Mouse (Mus musculus) MEL (cell line): ENCODE results near the gene Cela3b. TPM values are rescaled to one million over a fixed set of nuclear protein-coding genes. Genes with fewer than 3 reads are reported as not detected.
"Not testable (repeated sequence)": the region's sequence is repeated elsewhere in the genome, so short reads cannot be mapped to it uniquely, and the experiment has no call there.

Experiments used
- DNase-seq: peaks from one replicate; pipeline ENCODE4 v3.0.0; 2011; ENCODE audit warnings: low read depth, low spot score
- H3K27ac ChIP-seq: 2 replicates; pipeline ENCODE4 v1.5.1; 2012; ENCODE audit warnings: low read depth, mild to moderate bottlenecking, control low read depth, low read length, moderate library complexity; ENCODE audit not compliant: control insufficient read depth
- H3K27me3 ChIP-seq, 2 experiments: fragments of 150-350 bp in 1 of 2; sonication (generic) in 1 of 2; 2 replicates each; pipeline ENCODE4 v1.6.1; 2012; ENCODE audit warnings: low read length in 2 of 2, mild to moderate bottlenecking in 2 of 2, improper control_type of control experiment in 1 of 2, moderate library complexity in 1 of 2; ENCODE audit not compliant: insufficient read depth in 2 of 2, control insufficient read depth in 1 of 2
- H3K36me3 ChIP-seq, 2 experiments: 2 replicates each; pipeline ENCODE4 v1.6.1; 2012 to 2014; ENCODE audit warnings: low read length in 2 of 2, improper control_type of control experiment in 1 of 2, inconsistent platforms in 1 of 2, mild to moderate bottlenecking in 1 of 2; ENCODE audit not compliant: insufficient read depth in 2 of 2, control insufficient read depth in 1 of 2
- H3K4me1 ChIP-seq, 2 experiments: fragments of 150-350 bp in 1 of 2; sonication (generic) in 1 of 2; 2 replicates each; pipeline ENCODE4 v1.6.1; 2012; ENCODE audit warnings: low read length in 2 of 2, improper control_type of control experiment in 1 of 2, mild to moderate bottlenecking in 1 of 2; ENCODE audit not compliant: insufficient read depth in 2 of 2, control insufficient read depth in 1 of 2
- H3K4me3 ChIP-seq, 2 experiments: fragments of 150-350 bp in 1 of 2; sonication (generic) in 1 of 2; 2 replicates each; pipeline ENCODE4 v1.5.1; 2012; ENCODE audit warnings: low read depth in 2 of 2, low read length in 2 of 2, mild to moderate bottlenecking in 2 of 2, moderate library complexity in 2 of 2, control low read depth in 1 of 2, improper control_type of control experiment in 1 of 2; ENCODE audit not compliant: control insufficient read depth in 1 of 2, insufficient read depth in 1 of 2
- H3K79me2 ChIP-seq: 2 replicates; pipeline ENCODE4 v1.6.1; 2012; ENCODE audit warnings: mild to moderate bottlenecking, low read length, moderate library complexity; ENCODE audit not compliant: control insufficient read depth, poor library complexity, insufficient read depth
- H3K9ac ChIP-seq: 2 replicates; pipeline ENCODE4 v1.6.1; 2012; ENCODE audit warnings: low read depth, mild to moderate bottlenecking, control low read depth, low read length, moderate library complexity; ENCODE audit not compliant: control insufficient read depth, poor library complexity, severe bottlenecking
- H3K9me3 ChIP-seq: fragments of 150-350 bp; sonication (generic); replicated peaks from 2 replicates; pipeline ENCODE4 v1.6.1; 2012; ENCODE audit warnings: mild to moderate bottlenecking, low read length, improper control_type of control experiment, moderate library complexity; ENCODE audit not compliant: insufficient read depth
- BHLHE40 ChIP-seq: IDR thresholded peaks from 2 replicates; pipeline ENCODE4 v1.6.1; 2012; ENCODE audit warnings: low read depth, mild to moderate bottlenecking, inconsistent platforms, low read length, improper control_type of control experiment, borderline replicate concordance
- CHD1 ChIP-seq: IDR thresholded peaks from 2 replicates; pipeline ENCODE4 v1.6.1; 2012; ENCODE audit warnings: low read depth, mild to moderate bottlenecking, inconsistent platforms, low read length, improper control_type of control experiment
- CTCF ChIP-seq, 3 experiments: IDR thresholded peaks in 2 of 3; conservative IDR thresholded peaks in 1 of 3; 2 replicates each; pipeline ENCODE4 v1.5.1; 2011 to 2012; ENCODE audit warnings: low read length in 3 of 3, low read depth in 2 of 3, mild to moderate bottlenecking in 2 of 3, improper control_type of control experiment in 1 of 3, inconsistent platforms in 1 of 3, mixed read lengths in 1 of 3, moderate library complexity in 1 of 3; ENCODE audit not compliant: control insufficient read depth in 1 of 3, insufficient read depth in 1 of 3, poor library complexity in 1 of 3, severe bottlenecking in 1 of 3
- KAT2A ChIP-seq: conservative IDR thresholded peaks from 2 replicates; pipeline ENCODE4 v1.6.1; 2012; ENCODE audit warnings: low read depth, low read length, improper control_type of control experiment, inconsistent platforms
- MAFK ChIP-seq: IDR thresholded peaks from 2 replicates; pipeline ENCODE4 v1.6.1; 2011; ENCODE audit warnings: low read depth, mild to moderate bottlenecking, low read length, improper control_type of control experiment, borderline replicate concordance
- MAZ ChIP-seq: IDR thresholded peaks from 2 replicates; pipeline ENCODE4 v1.6.1; 2012; ENCODE audit warnings: low read depth, mild to moderate bottlenecking, inconsistent platforms, low read length, improper control_type of control experiment
- MEF2A ChIP-seq: IDR thresholded peaks from 2 replicates; pipeline ENCODE4 v1.6.1; 2014; ENCODE audit warnings: low read depth, mild to moderate bottlenecking, inconsistent platforms, low read length, improper control_type of control experiment; ENCODE audit not compliant: poor library complexity, insufficient replicate concordance, severe bottlenecking; ENCODE audit errors: extremely low read depth
- MXI1 ChIP-seq: IDR thresholded peaks from 2 replicates; pipeline ENCODE4 v1.6.1; 2011; ENCODE audit warnings: mild to moderate bottlenecking, low read depth, low read length, improper control_type of control experiment
- POLR2A ChIP-seq, 2 experiments: IDR thresholded peaks; 2 replicates each; pipeline ENCODE4 v1.6.1; 2011 to 2012; ENCODE audit warnings: low read length in 2 of 2, mild to moderate bottlenecking in 2 of 2, control low read depth in 1 of 2, improper control_type of control experiment in 1 of 2, low read depth in 1 of 2, moderate library complexity in 1 of 2; ENCODE audit not compliant: control insufficient read depth in 1 of 2, insufficient read depth in 1 of 2, poor library complexity in 1 of 2
- POLR2AphosphoS2 ChIP-seq: IDR thresholded peaks from 2 replicates; pipeline ENCODE4 v1.6.1; 2011; ENCODE audit warnings: low read length, improper control_type of control experiment
- RAD21 ChIP-seq: IDR thresholded peaks from 2 replicates; pipeline ENCODE4 v1.6.1; 2011; ENCODE audit warnings: mild to moderate bottlenecking, low read depth, low read length, improper control_type of control experiment
- SMC3 ChIP-seq: IDR thresholded peaks from 2 replicates; pipeline ENCODE4 v1.6.1; 2011; ENCODE audit warnings: low read depth, low read length, improper control_type of control experiment
- TAL1 ChIP-seq: IDR thresholded peaks from 2 replicates; pipeline ENCODE4 v1.6.1; 2012; ENCODE audit warnings: mild to moderate bottlenecking, inconsistent platforms, low read length, moderate library complexity, mixed read lengths
- USF1 ChIP-seq: IDR thresholded peaks from 2 replicates; pipeline ENCODE4 v1.6.1; 2014; ENCODE audit warnings: low read depth, mild to moderate bottlenecking, inconsistent platforms, low read length, improper control_type of control experiment, moderate library complexity
- ZC3H11A ChIP-seq: IDR thresholded peaks from 2 replicates; pipeline ENCODE4 v1.6.1; 2012; ENCODE audit warnings: low read depth, mild to moderate bottlenecking, inconsistent platforms, low read length, improper control_type of control experiment
- ZMIZ1 ChIP-seq: IDR thresholded peaks from 2 replicates; pipeline ENCODE4 v1.6.1; 2012; ENCODE audit warnings: low read depth, mild to moderate bottlenecking, inconsistent platforms, low read length, improper control_type of control experiment, moderate library complexity
- ZNF384 ChIP-seq: IDR thresholded peaks from 2 replicates; pipeline ENCODE4 v1.6.1; 2012; ENCODE audit warnings: low read depth, mild to moderate bottlenecking, inconsistent platforms, low read length, improper control_type of control experiment
- polyA plus RNA-seq, 2 experiments: library from polyadenylated mRNA; stranded (reverse) in 1 of 2; unstranded in 1 of 2; fragments of >175 nt in 1 of 2; fragments of >200 nt in 1 of 2; gene quantifications; 2 replicates each; pipeline versions ENCODE4 v1.2.1 to v1.2.4; 2012; ENCODE audit warnings: low replicate concordance in 2 of 2, low read depth in 1 of 2; ENCODE audit not compliant: insufficient read length in 2 of 2, insufficient read depth in 1 of 2, missing spikeins in 1 of 2
- total RNA-seq: library from RNA; depleted of rRNA; stranded (reverse); fragments of 300-350 nt; gene quantifications from 2 replicates; pipeline ENCODE4 v1.2.3, GENCODE M21; 2012

Gene Cela3b
- total and polyA plus RNA-seq, 3 experiments = not detected

GRCm38 (mm10) chr4:137414936-137415335 is 15.4 kb downstream of the Cela3b start:
- Histone ChIP-seq H3K27me3 (no peaks in the 10 kb centered on the region), H3K9me3 (no peaks in the 10 kb centered on the region), H3K27ac (no peak overlapping the region), H3K4me1 (no peaks in the 10 kb centered on the region), H3K4me3 (no peak overlapping the region), H3K79me2 (no peaks in the 10 kb centered on the region), H3K36me3 (peaks cover 0 to 2% of the 10 kb centered on the region in 2 experiments; a peak in 1 of 4 replicates), H3K9ac (no peak overlapping the region)
- TF ChIP-seq TAL1 (no peak), MXI1 (no peak), ZMIZ1 (no peak), ZNF384 (no peak), KAT2A (no peak), POLR2A (IDR thresholded peaks at IDR 0.05; ENCODE audit: control insufficient read depth in 1 of 2, insufficient read depth in 1 of 2, low read depth in 1 of 2, low read length in 2 of 2, poor library complexity in 1 of 2) (no peak), POLR2AphosphoS2 (no peak), MEF2A (no peak), CHD1 (no peak)
- DNase-seq = no peak

- H3K27me3 ChIP-seq, DNase-seq, H3K4me3 ChIP-seq, H3K79me2 ChIP-seq, H3K9me3 ChIP-seq, H3K9ac ChIP-seq, H3K4me1 ChIP-seq, H3K27ac ChIP-seq, H3K36me3 ChIP-seq: not testable (repeated sequence)
Measured at GRCm38 (mm10) chr4:137412185-137412709, 18.1 kb downstream of the Cela3b start.

- no peak within 1 kb of the TSS for H3K9ac ChIP-seq
- TF ChIP-seq BHLHE40 (no peak), USF1 (no peak), CTCF (IDR thresholded peaks at IDR 0.05 in 2 of 3, conservative IDR thresholded peaks at IDR 0.05 in 1 of 3; ENCODE audit: control insufficient read depth in 1 of 3, insufficient read depth in 1 of 3, low read depth in 2 of 3, low read length in 3 of 3, poor library complexity in 1 of 3, severe bottlenecking in 1 of 3) (no peak), SMC3 (no peak), RAD21 (no peak), ZC3H11A (no peak), MAFK (no peak), TAL1 (no peak), MAZ (no peak)
- no peak for DNase-seq
- H3K27me3 ChIP-seq = no peaks in the 10 kb centered on the region
- no peaks in the 10 kb centered on the region for H3K9me3 ChIP-seq
- no peaks in the 10 kb centered on the region for H3K79me2 ChIP-seq
- no peak within 1 kb of the TSS for H3K27ac ChIP-seq
- H3K4me1 ChIP-seq = no peaks in the 10 kb centered on the region
- no peaks in the 10 kb centered on the region for H3K36me3 ChIP-seq
- H3K4me3 ChIP-seq = no peak within 1 kb of the TSS
Measured at GRCm38 (mm10) chr4:137409691-137410090, 20.6 kb downstream of the Cela3b start, which contains the start of gene Cela3a. Cela3a (minus strand) TSS chr4:137409791.
